Mouse (Mus musculus): ENCODE measurements around the gene Gmppb. TPM values are rescaled to one million over a fixed set of nuclear protein-coding genes. Genes with fewer than 3 reads are reported as not detected.
A peak's percentile ranks its signal among the peaks of the same experiment; 100 is the strongest.

The Gmppb gene
- total RNA-seq, 2 experiments from 2014 or later = 19.8 to 20.1 TPM

- peak in 1 of 2 experiments; percentile 22 for DNase-seq (ENCODE audit: low spot score in 2 of 2)
Observed at GRCm38 (mm10) chr9:108049561-108050251, 664 bp downstream of the Gmppb start.

GRCm38 (mm10) chr9:108051184-108051930 is 2.3 kb downstream of the Gmppb start:
- no peak for DNase-seq (ENCODE audit: low spot score in 2 of 2)

GRCm38 (mm10) chr9:108051931-108052220 is 2.8 kb downstream of the Gmppb start:
- DNase-seq (ENCODE audit: low spot score in 2 of 2) = no peak

DNA sequence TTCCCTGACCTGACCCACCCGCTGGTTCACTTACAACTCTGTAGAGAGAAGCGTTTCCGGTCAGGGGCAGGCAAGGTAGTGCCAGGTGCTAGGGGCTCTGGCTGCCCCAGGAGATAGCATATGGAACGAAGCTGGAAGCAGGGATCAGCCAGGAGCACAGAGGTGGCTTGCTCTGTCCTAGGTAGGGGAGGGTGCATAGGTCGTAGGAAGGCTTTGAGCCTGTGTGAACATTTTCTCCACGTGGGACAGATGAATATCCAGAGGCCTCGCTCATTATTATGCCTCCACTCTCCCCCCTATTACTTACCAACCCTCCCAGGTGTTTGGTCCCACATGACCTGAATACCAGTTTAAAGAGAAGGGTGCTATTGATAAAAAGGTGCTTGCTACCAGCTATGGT is 3.4 kb downstream of the Gmppb start:
- DNase-seq (ENCODE audit: low spot score in 2 of 2) = no peak

DNA sequence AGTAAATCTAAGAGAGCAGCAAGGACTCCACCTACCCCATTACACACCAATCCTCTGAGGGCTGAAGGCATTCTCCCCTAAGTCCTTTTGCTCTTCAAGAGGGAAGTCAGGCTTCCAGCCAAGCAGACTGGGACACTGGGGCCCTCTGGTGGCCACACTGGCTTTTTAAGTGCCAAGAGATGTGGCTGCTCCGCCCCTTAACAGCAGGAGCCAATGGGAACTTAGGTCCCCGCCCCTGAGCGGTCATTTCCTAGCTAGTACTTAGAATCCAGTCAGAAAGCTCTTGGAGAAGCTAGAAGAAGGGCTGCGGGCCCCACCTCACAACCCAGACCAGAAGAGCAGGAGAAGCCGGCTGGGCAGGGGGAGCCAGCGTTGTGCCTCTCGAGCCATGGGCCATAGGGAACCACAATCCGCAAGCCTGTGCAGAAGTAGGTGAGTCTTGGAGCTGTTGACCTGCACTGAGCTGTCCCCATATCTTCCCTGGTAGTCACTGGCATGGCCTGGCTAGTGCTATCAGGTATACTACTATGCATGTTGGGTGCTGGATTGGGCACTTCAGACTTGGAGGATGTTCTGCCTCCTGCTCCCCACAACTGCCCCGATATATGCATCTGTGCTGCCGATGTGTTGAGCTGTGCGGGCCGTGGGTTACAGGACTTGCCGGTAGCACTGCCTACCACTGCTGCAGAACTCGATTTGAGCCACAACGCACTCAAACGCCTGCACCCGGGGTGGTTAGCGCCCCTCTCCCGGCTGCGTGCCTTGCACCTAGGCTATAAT is 4.0 kb downstream of the Gmppb start, which contains the start of gene Amigo3:
Gene Amigo3 (plus strand): TSS at position 275 of the 780 bp plus-strand sequence.
- DNase-seq (ENCODE audit: low spot score in 2 of 2) = peak; percentile 92 to 96

DNA sequence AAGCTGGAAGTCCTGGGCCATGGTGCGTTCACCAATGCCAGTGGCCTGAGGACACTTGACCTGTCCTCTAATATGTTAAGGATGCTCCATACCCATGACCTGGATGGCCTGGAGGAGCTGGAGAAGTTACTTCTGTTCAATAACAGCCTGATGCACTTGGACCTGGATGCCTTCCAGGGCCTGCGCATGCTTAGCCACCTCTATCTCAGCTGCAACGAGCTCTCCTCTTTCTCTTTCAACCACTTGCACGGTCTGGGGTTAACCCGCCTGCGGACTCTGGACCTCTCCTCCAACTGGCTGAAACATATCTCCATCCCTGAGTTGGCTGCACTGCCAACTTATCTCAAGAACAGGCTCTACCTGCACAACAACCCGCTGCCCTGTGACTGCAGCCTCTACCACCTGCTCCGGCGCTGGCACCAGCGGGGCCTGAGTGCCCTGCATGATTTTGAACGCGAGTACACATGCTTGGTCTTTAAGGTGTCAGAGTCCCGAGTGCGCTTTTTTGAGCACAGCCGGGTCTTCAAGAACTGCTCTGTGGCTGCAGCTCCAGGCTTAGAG is 4.7 kb downstream of the Gmppb start:
- DNase-seq (ENCODE audit: low spot score in 2 of 2) = peak in 1 of 2 experiments; percentile 21

DNA sequence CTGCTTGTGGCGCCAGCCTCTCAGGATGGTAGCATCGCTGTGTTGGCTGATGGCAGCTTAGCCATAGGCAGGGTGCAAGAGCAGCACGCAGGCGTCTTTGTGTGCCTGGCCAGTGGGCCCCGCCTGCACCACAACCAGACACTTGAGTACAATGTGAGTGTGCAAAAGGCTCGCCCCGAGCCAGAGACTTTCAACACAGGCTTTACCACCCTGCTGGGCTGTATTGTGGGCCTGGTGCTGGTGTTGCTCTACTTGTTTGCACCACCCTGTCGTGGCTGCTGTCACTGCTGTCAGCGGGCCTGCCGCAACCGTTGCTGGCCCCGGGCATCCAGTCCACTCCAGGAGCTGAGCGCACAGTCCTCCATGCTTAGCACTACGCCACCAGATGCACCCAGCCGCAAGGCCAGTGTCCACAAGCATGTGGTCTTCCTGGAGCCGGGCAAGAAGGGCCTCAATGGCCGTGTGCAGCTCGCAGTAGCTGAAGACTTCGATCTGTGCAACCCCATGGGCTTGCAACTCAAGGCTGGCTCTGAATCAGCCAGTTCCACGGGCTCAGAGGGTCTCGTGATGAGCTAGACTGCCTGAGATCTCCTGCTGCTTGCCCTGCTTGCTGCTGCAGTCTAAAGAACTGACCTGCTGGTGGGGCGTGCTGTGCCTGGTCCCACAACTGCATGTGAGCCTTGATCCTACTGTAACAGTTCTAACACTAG is 5.4 kb downstream of the Gmppb start:
- DNase-seq (ENCODE audit: low spot score in 2 of 2) = peak in 1 of 2 experiments; percentile 17

DNA sequence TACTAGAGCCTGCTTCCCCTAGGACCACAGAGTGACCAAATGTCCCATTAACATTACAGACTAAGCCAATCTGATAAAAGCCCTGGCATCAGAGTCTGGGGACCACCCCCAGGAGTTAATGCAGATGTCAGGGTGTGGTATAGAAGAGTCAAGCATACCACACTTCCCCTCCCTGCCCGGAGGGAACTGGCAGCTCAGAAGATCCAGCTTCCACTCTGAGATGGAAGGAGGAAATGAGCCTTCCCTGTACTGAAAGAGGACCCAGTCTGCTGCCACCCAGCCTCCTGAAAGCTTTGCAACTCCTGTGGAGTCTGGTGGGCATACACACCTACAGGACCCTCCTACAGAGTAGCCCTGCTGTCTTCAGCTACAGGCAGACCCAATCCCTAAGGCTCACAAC is 6.0 kb downstream of the Gmppb start:
- no peak for DNase-seq (ENCODE audit: low spot score in 2 of 2)

GRCm38 (mm10) chr9:108055661-108056237 is 6.7 kb downstream of the Gmppb start:
- no peak for DNase-seq (ENCODE audit: low spot score in 2 of 2)

GRCm38 (mm10) chr9:108056361-108057261 is 7.6 kb downstream of the Gmppb start:
- DNase-seq (ENCODE audit: low spot score in 2 of 2) = no peak

DNA sequence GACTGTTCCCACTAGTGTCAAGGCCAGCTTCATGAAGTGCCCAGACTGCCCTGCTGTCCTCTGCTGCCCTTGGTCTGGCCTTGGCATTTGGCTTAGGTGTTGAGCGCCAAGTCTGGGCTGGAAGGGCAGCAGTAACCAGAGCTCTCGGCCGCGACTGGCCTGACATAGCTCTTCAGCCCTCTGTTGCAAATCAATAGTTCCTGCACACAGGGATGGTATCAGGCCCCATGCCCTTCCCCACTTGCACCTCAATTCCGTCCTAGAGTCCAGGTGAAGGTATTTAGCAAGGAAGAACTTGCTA is 8.2 kb downstream of the Gmppb start:
- DNase-seq (ENCODE audit: low spot score in 2 of 2) = peak; percentile 51 to 55

GRCm38 (mm10) chr9:108058291-108058690 is 9.2 kb downstream of the Gmppb start:
- DNase-seq (ENCODE audit: low spot score in 2 of 2) = no peak

- no peak for DNase-seq (ENCODE audit: low spot score in 2 of 2)
Observed at GRCm38 (mm10) chr9:108062142-108062541, 13.1 kb downstream of the Gmppb start.

DNA sequence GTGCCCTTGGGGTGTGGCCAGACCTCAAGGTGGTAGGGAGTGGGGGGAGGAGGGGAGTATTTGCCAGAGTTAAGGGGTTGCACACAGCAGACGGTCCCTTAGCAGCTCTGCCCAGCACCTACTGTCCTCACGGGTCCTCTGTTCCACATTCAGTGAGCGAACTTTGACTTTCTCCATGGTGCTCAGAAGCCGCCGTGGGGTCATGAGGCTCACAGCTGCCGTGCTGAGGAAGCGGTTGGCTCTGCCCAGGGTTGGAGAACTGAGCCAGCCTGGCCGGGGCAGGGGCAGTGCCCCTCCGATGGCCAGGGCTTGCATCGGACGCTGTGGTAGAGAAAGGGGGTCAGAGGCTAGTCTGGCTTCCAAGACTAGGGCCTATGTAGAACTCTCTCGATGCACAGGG is 14.3 kb downstream of the Gmppb start:
- DNase-seq (ENCODE audit: low spot score in 2 of 2) = no peak

DNA sequence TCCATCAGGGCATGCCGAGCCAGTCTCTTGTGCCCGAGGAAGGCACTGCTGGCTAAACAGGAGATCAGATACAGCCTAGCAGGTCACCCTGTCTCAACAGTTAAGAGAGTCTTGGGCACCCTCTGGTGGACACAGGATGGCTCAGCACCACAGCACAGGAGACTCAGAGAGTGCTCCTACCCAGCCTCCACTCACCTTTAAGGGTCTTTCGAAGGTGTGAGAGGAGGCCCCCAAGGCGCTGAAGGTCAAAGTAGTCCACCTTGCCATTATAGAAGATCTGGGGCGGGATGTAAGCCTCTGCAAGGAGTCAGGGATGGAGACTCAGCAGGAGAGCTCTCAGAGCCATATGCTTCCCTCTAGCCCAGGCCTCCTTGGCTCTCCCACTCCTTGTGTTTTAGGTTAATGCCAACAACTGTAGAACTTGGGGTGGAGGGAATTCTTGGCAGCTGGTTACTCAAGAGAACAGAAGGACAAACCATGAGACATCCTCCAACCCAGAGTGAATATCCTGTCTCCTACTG is 16.5 kb downstream of the Gmppb start:
- peak; percentile 57 to 58 for DNase-seq (ENCODE audit: low spot score in 2 of 2)

DNA sequence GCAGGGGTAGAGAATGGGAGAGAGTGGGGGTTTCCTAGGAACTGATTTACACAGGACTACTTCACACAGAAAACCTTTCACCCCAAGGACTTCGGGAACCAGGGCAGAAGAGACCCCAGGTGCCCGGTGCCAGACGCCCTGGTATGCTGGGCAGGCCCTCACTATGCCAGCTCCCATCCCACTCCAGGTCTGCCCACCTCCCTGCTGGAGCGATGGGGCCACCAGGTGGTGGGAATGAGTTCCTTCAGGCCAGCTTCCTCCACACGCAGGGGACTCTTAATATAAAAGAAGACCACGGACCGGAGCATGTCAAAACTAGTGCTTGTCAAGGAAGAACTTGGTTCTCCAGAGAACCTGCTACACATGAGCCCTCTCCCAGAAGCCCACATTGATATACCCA is 18.2 kb downstream of the Gmppb start:
- no peak for DNase-seq (ENCODE audit: low spot score in 2 of 2)

DNA sequence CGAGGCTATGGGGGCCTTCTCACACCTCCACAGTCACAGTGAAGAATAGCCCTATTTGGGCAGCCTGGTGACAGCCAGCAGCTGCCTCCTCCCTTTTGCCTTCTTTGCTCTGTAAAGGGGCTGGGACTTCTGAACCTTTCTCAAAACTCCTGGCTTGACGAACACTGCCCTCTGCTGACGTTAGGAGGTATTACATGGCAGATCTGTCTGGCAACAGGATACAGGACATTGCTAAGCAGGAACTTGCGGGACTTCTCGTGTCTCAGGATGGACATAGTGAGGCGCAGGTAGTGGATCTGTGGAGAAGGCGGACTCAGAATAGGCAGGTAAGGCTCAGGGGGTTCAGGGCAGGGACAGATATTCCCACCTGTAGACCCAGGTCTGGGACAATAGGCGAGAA is 18.9 kb downstream of the Gmppb start:
- peak; percentile 82 to 84 for DNase-seq (ENCODE audit: low spot score in 2 of 2)

GRCm38 (mm10) chr9:108069007-108069406 is 20.0 kb downstream of the Gmppb start:
- no peak for DNase-seq (ENCODE audit: low spot score in 2 of 2)

DNA sequence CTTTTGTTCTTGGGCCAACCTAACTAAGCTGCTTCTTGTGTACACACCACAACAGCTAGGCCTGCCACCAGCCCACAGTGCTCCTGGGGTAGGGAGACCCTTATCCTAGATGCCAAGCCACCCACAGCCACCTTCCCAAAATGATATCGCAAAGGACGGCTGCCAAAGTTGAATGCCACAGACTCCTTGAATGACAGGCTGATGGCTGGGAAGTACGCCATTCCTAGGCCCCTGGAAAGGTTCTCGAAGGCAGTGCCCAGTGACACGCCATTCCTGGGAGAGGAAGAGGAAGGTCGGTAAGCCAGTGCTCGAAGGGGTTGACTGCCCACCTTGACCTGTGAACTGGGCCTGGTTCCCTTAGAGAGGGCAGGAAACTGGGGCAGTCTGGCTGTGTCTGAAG is 20.5 kb downstream of the Gmppb start:
- no peak for DNase-seq (ENCODE audit: low spot score in 2 of 2)

DNA sequence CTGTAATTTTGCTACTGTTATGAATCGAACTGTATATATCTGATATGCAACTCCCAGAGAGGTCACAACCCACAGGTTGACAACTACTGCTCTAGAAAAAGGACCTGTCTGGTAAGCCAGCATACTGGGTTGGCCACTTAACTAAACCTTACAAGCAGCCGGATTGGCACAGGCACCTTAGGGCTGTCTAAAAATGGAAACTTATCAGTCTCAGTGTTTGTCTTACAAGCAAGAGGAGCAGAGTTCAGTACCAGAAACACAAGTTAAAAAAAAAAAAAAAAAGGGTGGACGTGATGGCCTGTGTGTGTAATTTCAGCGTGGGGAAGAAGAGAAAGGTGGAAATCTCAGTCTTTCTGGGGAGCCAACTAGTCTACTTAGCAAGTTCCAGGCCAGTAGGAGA is 22.8 kb downstream of the Gmppb start:
- no peak for DNase-seq (ENCODE audit: low spot score in 2 of 2)

Measured in adrenal gland, adult 18-20 months (tissue).